Mouse (Mus musculus) urinary bladder, postnatal 4 days (tissue): ENCODE measurements around the gene Atg7.

ENCODE experiments used
- DNase-seq, 2 experiments: peaks; one replicate each; pipeline ENCODE4 v3.0.0; 2021 to 2022; ENCODE audit warnings: low spot score in 2 of 2

Gene Atg7

GRCm38 (mm10) chr6:114733681-114734080 is 90.8 kb downstream of the Atg7 start:
- DNase-seq = no peak

DNA sequence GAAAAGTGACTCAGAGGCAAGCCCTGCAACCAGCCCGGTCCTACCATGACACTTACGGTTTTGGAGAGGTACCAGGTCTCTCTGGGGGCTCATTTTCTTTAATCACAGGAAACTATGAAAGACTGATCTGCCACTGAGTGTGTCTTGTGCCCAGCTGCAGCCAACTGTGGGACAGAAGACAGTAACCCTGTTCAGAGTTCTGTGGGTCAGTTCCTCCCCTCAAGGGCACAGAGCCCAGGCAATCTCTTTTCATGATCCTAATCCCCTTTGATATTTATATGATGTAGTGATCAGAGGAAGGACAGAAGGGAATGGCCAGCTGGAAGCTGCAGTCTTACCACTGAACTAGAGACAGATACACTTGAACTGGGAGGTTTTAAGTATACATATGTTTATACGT is 92.2 kb downstream of the Atg7 start:
- no peak for DNase-seq

GRCm38 (mm10) chr6:114736355-114736754 is 93.5 kb downstream of the Atg7 start:
- DNase-seq = no peak

DNA sequence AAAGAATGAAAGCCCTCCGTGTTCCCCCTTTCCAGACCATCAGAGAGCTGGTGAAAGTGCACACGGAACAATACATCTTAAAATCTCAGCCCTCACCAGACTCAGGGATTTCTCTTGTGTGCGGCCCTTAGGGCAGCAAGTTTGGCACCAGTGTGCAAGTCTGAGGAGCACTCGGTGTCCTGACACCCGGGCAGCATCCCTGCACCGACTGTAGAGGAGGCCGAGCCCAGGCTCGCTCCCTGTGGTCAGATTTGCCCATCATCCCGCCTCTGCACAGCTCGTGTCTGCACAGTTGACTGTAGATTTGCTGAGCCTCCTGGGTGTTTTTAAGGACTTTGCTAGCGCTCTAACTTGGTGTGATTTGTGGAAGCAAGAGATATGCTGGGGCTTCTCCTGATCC is 94.3 kb downstream of the Atg7 start:
- no peak for DNase-seq

DNA sequence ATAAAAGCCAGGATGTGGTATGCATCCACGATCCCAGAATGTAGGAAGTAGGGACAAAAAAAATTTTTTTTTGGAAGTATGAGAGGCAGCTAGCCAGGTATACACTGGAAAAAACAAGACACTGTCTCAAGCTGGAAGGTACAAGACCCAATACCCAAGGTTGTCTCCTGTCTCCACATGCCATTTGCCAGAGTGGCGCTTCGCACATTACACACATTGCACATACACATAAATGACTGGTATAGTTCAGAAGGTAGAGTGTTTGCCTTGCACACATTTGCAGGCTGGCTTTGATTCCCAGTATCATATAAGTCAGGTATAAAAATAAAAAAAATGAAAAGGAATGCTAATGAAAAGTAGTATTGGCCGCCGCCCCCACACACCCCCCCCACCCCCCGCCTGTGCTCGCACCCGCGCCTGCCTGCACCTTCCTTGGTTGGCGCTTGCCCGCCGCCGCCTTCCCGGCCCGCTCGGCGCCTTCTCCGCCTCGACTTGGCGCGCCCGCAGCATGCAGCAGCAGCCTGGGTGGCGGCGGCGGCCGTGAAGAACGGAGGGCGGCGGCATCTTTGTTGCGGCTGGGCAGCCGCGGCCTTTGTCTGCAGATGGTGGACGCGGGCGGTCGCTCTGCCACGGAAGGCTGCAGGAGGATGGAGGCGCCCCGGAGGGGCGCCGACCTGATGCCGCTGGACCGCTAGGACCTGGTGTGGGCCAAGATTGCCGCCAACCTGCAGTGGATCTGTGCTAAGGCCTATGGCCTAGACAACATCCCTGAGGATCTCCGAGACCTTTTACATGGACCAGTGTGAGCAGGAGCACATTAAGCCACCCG is 95.2 kb downstream of the Atg7 start:
- DNase-seq = no peak

GRCm38 (mm10) chr6:114738760-114739112 is 95.8 kb downstream of the Atg7 start:
- no peak for DNase-seq

DNA sequence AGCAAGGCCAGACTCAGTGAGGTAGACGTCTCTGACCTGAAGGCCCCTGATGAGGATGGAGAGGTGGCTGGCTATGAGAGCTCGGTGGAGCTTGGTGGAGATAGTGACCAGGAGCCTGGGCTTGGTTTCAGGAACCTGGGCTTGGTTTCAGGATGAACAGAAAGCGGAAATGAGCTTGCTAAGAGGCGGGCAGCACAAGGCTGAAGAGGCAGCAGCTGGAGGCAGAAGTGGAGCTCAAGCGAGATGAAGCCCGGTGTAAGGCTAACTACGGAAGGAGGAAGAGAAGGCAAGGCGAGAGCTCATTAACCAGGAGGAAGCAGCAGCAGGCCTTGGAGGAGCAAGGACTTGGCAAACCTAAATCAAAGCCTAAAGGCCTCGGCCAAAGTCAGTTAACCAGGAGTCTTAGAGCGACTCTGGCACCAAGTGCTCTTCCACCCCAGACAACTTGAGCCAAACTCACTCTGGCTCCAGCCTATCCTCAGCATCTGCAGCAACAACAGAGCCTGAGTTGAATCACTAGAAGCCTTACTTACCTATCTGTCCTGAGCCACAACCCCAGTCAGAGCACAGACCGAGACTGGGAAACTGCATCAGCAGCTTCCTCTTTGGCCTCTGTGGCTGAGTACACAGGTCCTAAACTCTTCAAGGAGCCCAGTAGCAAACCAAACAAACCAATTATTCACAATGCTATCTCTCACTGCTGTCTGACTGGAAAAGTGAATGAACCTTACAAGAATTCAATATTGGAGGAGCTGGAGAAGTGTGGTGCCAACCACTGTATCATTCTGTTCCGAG is 99.5 kb downstream of the Atg7 start:
- no peak for DNase-seq

DNA sequence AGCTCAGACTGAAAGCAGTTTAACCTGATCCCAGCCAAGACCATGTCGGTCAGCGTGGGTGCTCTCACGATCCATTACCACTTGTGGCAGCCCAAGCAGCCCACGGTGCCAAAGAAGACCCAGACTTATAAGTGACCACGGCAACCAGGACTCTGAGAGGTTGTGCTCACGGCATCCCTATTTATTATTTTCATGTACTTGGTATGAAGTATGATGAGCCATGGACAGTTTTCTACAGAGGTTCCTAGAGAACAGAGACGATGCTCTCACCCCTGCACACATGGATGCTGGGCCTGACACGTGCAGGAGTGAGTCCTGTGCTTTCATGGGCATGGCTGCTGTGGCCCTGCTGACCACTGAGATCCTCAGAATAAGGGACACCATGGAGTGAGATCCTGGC is 100.2 kb downstream of the Atg7 start:
- DNase-seq = no peak

DNA sequence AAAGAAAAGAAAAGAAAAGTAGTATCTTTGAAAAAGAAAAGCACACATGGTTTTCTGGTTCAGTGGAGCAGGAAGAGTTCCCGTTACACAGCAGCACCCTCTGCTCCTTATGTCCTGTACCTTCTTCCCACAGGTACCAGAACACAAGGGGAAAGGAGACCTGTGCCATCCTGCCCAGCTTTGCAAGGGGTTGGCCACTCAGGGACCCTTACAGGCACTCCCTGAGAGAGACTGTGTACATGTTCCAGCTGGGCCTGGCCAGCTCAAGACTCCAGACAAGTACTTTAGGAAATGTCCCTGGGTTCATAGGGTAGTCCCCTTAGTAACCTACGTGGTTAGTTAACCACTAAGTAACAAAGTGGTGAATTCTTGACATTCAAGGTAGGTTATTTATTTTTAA is 100.9 kb downstream of the Atg7 start:
- no peak for DNase-seq

GRCm38 (mm10) chr6:114746439-114746974 is 103.6 kb downstream of the Atg7 start:
- no peak for DNase-seq

- no peak for DNase-seq
Measured at GRCm38 (mm10) chr6:114748419-114748818, 105.5 kb downstream of the Atg7 start.

- no peak for DNase-seq
Measured at GRCm38 (mm10) chr6:114748882-114749281, 106.0 kb downstream of the Atg7 start.

- DNase-seq = no peak
Measured at GRCm38 (mm10) chr6:114758795-114759194, 115.9 kb downstream of the Atg7 start.

DNA sequence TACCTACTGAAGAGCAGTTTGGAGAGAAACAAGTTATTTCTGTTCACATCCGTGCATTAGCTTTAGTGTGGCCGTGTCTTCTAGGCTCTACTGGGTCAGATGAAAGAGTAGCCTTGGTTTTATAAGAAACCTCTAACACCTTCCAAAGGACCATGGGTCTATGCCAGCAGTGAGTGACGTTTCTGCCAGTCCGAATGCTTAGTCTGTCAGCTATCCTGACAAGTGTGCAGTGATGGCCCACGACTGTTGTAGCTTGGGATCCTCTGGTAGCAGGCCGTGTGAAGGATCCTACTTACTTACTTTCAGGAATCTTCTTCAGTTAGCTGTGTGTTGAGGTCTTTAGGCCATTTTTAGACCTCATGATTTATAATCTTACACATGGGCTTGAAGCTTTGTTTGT is 123.4 kb downstream of the Atg7 start:
- no peak for DNase-seq

- DNase-seq = no peak
Measured at GRCm38 (mm10) chr6:114767710-114768109, 124.8 kb downstream of the Atg7 start.

DNA sequence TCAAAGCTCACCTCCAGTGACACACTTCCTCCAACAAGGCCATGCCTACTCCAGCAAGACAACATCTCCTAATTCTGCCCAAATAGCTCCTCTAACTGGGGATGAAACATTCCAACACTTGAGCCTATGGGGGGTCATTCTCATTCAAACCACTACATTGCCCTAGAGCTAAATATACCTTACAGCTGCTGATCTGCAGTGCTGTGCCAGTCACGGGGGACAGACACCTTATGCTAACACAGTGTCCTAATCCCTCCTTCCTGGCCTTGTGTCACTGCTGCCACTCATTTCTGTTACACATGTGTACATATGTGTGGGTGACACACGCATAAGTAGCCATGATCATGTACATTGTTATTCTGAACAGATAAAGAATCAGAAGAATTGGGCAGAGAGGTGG is 127.4 kb downstream of the Atg7 start:
- no peak for DNase-seq

GRCm38 (mm10) chr6:114771502-114771901 is 128.6 kb downstream of the Atg7 start:
- DNase-seq = no peak

DNA sequence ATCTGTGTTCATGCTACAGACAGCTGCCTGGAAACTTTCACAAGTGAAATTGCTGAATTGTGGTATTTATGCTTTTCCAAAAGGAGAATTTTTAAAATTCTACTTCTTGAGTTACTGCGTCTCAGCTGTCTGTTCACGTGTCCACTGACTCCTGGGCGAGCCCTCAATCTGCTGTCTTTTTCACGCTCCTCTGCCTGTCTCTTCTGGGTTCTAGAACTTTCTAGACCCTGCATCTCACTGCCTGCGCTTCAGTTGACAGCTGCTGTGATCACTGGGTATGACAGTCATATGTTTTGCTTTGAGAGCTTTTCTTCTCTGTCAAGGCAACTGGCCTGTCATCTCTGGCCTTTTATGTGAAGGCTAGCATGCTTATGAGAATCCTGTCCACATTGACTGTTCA is 132.3 kb downstream of the Atg7 start:
- DNase-seq = no peak

- DNase-seq = no peak
Measured at GRCm38 (mm10) chr6:114777872-114778271, 135.0 kb downstream of the Atg7 start.

DNA sequence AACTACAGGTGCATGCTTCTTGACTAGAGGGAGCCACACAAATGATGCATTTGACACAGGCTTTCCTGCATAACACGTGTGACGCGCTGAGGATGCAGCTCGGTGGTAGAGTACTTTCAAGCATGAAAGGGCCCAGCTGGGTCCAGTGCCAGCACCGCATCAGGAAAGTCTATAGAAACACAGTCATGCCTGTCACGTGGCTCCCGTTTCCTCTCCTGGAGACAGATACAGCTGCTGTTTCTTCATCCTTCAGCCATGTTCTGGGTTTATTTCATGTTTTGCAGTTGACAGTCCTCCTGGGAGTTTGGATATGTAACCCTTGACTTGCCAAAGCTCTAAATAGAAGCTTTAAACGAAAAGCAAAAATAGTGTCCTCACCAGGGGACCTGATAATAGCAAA is 135.8 kb downstream of the Atg7 start:
- DNase-seq = no peak

- DNase-seq = no peak
Measured at GRCm38 (mm10) chr6:114780583-114780982, 137.7 kb downstream of the Atg7 start.

DNA sequence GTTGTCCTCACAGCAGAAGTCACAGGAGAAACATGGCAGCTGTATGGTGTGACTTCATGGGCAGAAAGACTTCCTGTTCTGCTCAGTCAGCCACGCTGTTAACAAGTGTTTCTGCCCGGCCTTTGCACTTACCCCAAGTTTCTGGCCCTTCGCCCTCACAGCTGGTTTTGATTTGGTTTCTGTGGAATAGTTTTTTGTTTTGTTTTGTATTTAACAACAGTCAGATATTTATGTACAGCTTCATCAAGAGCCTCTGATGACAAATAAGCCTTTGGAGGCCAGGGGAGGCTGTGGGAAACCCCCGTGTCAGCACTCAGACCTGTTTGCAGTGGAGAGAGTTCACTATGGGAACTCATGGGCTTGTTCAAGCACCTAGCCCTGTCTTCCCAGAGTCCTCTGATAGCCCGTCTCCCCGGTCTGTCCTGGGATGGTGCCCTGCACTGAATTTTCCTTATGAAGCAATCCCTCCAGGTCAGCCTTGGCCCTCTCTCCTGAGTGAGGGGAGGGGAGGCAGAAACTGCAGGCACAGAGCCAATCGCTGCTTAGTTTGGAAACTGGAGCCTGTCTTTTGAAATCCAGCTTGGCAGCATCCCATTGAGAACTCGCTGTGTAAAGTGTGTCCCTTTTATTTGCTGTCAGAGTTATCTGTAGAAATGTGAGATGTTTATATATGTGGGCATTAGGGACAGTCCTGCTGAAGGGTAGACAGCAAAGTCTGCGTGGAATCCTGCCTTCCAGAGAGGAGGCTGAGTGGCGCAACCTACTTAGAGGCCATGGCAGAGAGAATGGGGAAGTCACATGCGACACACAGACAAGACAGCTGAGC is 138.7 kb downstream of the Atg7 start:
- peak; percentile 71 to 81 for DNase-seq
